Mouse (Mus musculus): ENCODE measurements at regions not wholly inside any gene's neighbourhood (a gene's known extent, or its start where the extent isn't known, plus 50 kb on each side); places are given as distances from the start of the nearest gene placed in this dataset.

GRCm38 (mm10) chr2:27812946-27813345, 73.3 kb upstream of the Col5a1 start:
- no peak overlapping the region for H3K27ac ChIP-seq (replicated peaks; ENCODE audit: insufficient read depth, low read depth, low read length)
- no peak overlapping the region for H3K9ac ChIP-seq (ENCODE audit: low read depth, low read length)
- TF ChIP-seq CTCF (IDR thresholded peaks at IDR 0.05; ENCODE audit: low read depth, low read length), result no peak
- TF ChIP-seq POLR2A (IDR thresholded peaks at IDR 0.05; ENCODE audit: extremely low read depth, insufficient read depth, low read length), result no peak
- no peak for DNase-seq (ENCODE audit: extremely low read depth, low read depth, low spot score)
- H3K36me3 ChIP-seq (ENCODE audit: control insufficient read depth, insufficient read depth, low read length), result no peaks in the 10 kb centered on the region
- no peaks in the 10 kb centered on the region for H3K79me2 ChIP-seq (ENCODE audit: control insufficient read depth, insufficient read depth, low read length)
- WGBS, result 77% methylated on average over 3 of the region's 3 CpGs
- H3K27me3 ChIP-seq (ENCODE audit: control insufficient read depth, insufficient read depth, low read length), result no peaks in the 10 kb centered on the region
- H3K4me3 ChIP-seq (ENCODE audit: insufficient read depth, low read depth, low read length), result no peak overlapping the region
- no peaks in the 10 kb centered on the region for H3K4me1 ChIP-seq (ENCODE audit: control insufficient read depth, insufficient read depth, low read length)

- DNase-seq (ENCODE audit: extremely low read depth, low read depth, low spot score), result no peak
- H3K9ac ChIP-seq (ENCODE audit: low read depth, low read length), result no peak overlapping the region
- H3K27ac ChIP-seq (replicated peaks; ENCODE audit: insufficient read depth, low read depth, low read length), result no peak overlapping the region
- H3K36me3 ChIP-seq (ENCODE audit: control insufficient read depth, insufficient read depth, low read length), result no peaks in the 10 kb centered on the region
- TF ChIP-seq POLR2A (IDR thresholded peaks at IDR 0.05; ENCODE audit: extremely low read depth, insufficient read depth, low read length) (no peak), CTCF (IDR thresholded peaks at IDR 0.05; ENCODE audit: low read depth, low read length) (no peak)
- no peaks in the 10 kb centered on the region for H3K79me2 ChIP-seq (ENCODE audit: control insufficient read depth, insufficient read depth, low read length)
- no peaks in the 10 kb centered on the region for H3K27me3 ChIP-seq (ENCODE audit: control insufficient read depth, insufficient read depth, low read length)
- 75% methylated on average over 6 of the region's 6 CpGs for WGBS
- no peak overlapping the region for H3K4me3 ChIP-seq (ENCODE audit: insufficient read depth, low read depth, low read length)
- H3K4me1 ChIP-seq (ENCODE audit: control insufficient read depth, insufficient read depth, low read length), result no peaks in the 10 kb centered on the region
Observed at GRCm38 (mm10) chr2:27813370-27813769, 72.9 kb upstream of the Col5a1 start.

- Histone ChIP-seq H3K27me3 (ENCODE audit: control insufficient read depth, insufficient read depth, low read length) (no peaks in the 10 kb centered on the region), H3K27ac (replicated peaks; ENCODE audit: insufficient read depth, low read depth, low read length) (no peak overlapping the region), H3K4me3 (ENCODE audit: insufficient read depth, low read depth, low read length) (no peak overlapping the region), H3K9ac (ENCODE audit: low read depth, low read length) (no peak overlapping the region), H3K79me2 (ENCODE audit: control insufficient read depth, insufficient read depth, low read length) (no peaks in the 10 kb centered on the region), H3K36me3 (ENCODE audit: control insufficient read depth, insufficient read depth, low read length) (no peaks in the 10 kb centered on the region), H3K4me1 (ENCODE audit: control insufficient read depth, insufficient read depth, low read length) (no peaks in the 10 kb centered on the region)
- TF ChIP-seq CTCF (IDR thresholded peaks at IDR 0.05; ENCODE audit: low read depth, low read length) (no peak), POLR2A (IDR thresholded peaks at IDR 0.05; ENCODE audit: extremely low read depth, insufficient read depth, low read length) (no peak)
- peak; percentile 6 for DNase-seq (ENCODE audit: extremely low read depth, low read depth, low spot score)
- 48% methylated on average over 4 of the region's 4 CpGs for WGBS
Observed at GRCm38 (mm10) chr2:27818656-27819055, 67.6 kb upstream of the Col5a1 start.

GRCm38 (mm10) chr2:27826826-27827225, 59.4 kb upstream of the Col5a1 start:
- Histone ChIP-seq H3K27ac (replicated peaks; ENCODE audit: insufficient read depth, low read depth, low read length) (no peak overlapping the region), H3K9ac (ENCODE audit: low read depth, low read length) (no peak overlapping the region), H3K79me2 (ENCODE audit: control insufficient read depth, insufficient read depth, low read length) (no peaks in the 10 kb centered on the region), H3K27me3 (ENCODE audit: control insufficient read depth, insufficient read depth, low read length) (no peaks in the 10 kb centered on the region; the same call in 1 of the 2 replicates), H3K4me1 (ENCODE audit: control insufficient read depth, insufficient read depth, low read length) (no peaks in the 10 kb centered on the region), H3K4me3 (ENCODE audit: insufficient read depth, low read depth, low read length) (no peak overlapping the region), H3K36me3 (ENCODE audit: control insufficient read depth, insufficient read depth, low read length) (no peaks in the 10 kb centered on the region)
- 79% methylated on average over 2 of the region's 2 CpGs for WGBS
- TF ChIP-seq CTCF (IDR thresholded peaks at IDR 0.05; ENCODE audit: low read depth, low read length) (no peak), POLR2A (IDR thresholded peaks at IDR 0.05; ENCODE audit: extremely low read depth, insufficient read depth, low read length) (no peak)
- no peak for DNase-seq (ENCODE audit: extremely low read depth, low read depth, low spot score)

GRCm38 (mm10) chr2:27827582-27827981, 58.6 kb upstream of the Col5a1 start:
- DNase-seq (ENCODE audit: extremely low read depth, low read depth, low spot score), result no peak
- Histone ChIP-seq H3K27me3 (ENCODE audit: control insufficient read depth, insufficient read depth, low read length) (no peaks in the 10 kb centered on the region; the same call in 1 of the 2 replicates), H3K79me2 (ENCODE audit: control insufficient read depth, insufficient read depth, low read length) (no peaks in the 10 kb centered on the region), H3K27ac (replicated peaks; ENCODE audit: insufficient read depth, low read depth, low read length) (no peak overlapping the region), H3K9ac (ENCODE audit: low read depth, low read length) (no peak overlapping the region), H3K4me3 (ENCODE audit: insufficient read depth, low read depth, low read length) (no peak overlapping the region), H3K4me1 (ENCODE audit: control insufficient read depth, insufficient read depth, low read length) (no peaks in the 10 kb centered on the region), H3K36me3 (ENCODE audit: control insufficient read depth, insufficient read depth, low read length) (no peaks in the 10 kb centered on the region)
- WGBS, result 88% methylated on average over 5 of the region's 5 CpGs
- TF ChIP-seq POLR2A (IDR thresholded peaks at IDR 0.05; ENCODE audit: extremely low read depth, insufficient read depth, low read length), result no peak
- no peak for TF ChIP-seq CTCF (IDR thresholded peaks at IDR 0.05; ENCODE audit: low read depth, low read length)

- H3K9ac ChIP-seq (ENCODE audit: low read depth, low read length), result no peak overlapping the region
- no peak for DNase-seq (ENCODE audit: extremely low read depth, low read depth, low spot score)
- H3K79me2 ChIP-seq (ENCODE audit: control insufficient read depth, insufficient read depth, low read length), result no peaks in the 10 kb centered on the region
- H3K27ac ChIP-seq (replicated peaks; ENCODE audit: insufficient read depth, low read depth, low read length), result no peak overlapping the region
- H3K36me3 ChIP-seq (ENCODE audit: control insufficient read depth, insufficient read depth, low read length), result no peaks in the 10 kb centered on the region
- H3K27me3 ChIP-seq (ENCODE audit: control insufficient read depth, insufficient read depth, low read length), result no peaks in the 10 kb centered on the region; the same call in 1 of the 2 replicates
- WGBS, result 86% methylated on average over 6 of the region's 6 CpGs
- no peaks in the 10 kb centered on the region for H3K4me1 ChIP-seq (ENCODE audit: control insufficient read depth, insufficient read depth, low read length)
- H3K4me3 ChIP-seq (ENCODE audit: insufficient read depth, low read depth, low read length), result no peak overlapping the region
- no peak for TF ChIP-seq POLR2A (IDR thresholded peaks at IDR 0.05; ENCODE audit: extremely low read depth, insufficient read depth, low read length)
- TF ChIP-seq CTCF (IDR thresholded peaks at IDR 0.05; ENCODE audit: low read depth, low read length), result no peak
Observed at GRCm38 (mm10) chr2:27828237-27828636, 58.0 kb upstream of the Col5a1 start.
